Mouse (Mus musculus) spleen, adult 2 months (tissue): ENCODE measurements around the gene Kalrn.

Source experiments
- CTCF ChIP-seq: fragments of 200-500 bp; IDR thresholded peaks from 2 replicates; pipeline ENCODE4 v1.5.1; 2011; ENCODE audit warnings: mild to moderate bottlenecking, inconsistent platforms; ENCODE audit not compliant: insufficient read depth, insufficient read length, insufficient replicate concordance; ENCODE audit errors: extremely low read depth
- POLR2A ChIP-seq: fragments of 200-500 bp; IDR thresholded peaks from 2 replicates; pipeline ENCODE4 v1.6.1; 2011; ENCODE audit warnings: low read depth, low read length, inconsistent platforms

- TF ChIP-seq CTCF = no peak
- TF ChIP-seq POLR2A = no peak
These were observed 641.6 kb downstream of the Kalrn start for GRCm38 (mm10) chr16:33931682-33932081.
